Mouse (Mus musculus): ENCODE measurements at regions not wholly inside any gene's neighbourhood (a gene's known extent, or its start where the extent isn't known, plus 50 kb on each side); places are given as distances from the start of the nearest gene placed in this dataset.

DNA sequence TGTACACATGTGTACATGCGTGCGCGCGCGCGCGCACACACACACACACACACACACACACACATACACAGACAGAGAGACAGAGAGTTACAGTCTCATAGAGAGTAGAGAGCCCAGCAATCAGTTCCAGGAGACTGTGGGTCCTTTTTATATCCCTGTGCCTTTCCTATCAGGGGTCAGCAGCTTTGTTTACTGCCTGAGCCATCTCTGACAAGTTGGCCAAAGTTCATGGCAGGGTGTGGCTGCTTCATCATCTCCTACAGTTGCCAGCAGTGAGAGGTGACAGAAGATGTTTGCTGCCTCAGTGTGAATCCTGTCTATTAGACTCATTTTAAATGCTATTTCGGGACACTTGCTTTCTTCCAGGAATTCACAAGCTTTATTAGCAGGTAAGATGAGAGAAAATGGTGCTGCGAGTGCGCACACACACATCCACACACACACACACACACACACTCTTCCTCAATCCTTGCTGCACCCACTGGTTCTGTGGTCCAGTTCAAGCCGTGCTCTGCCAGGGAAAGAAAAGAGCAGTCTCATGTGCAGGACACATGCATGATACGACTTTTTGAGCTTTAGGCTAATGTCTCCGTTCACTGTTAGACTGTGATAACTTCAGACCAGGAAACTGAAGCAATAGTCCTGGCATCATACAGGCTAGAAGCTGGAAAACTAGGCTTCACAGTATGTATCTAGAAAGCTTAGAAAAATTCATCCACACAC, 234.9 kb upstream of the Map3k1 start:
- DNase-seq: no peak

DNA sequence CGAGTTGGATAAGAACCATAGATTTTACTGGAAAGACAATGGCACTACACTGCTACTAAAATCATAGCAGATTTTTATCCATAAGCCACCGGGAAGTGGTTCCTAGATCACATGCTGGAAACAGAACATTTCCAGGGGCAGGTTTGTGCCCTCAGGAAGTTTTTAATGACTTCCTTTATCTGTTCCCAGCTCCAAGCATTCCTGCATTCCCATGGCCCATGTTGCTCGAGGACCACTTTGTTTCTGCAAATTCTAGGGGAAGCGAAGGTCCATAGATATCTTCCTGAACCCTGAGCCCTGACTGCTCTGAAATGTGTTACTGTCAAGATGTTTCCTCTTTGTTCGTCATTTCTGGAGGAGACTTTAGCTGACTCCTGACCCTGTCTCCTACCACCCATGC, 235.6 kb upstream of the Map3k1 start:
- no peak for DNase-seq

DNA sequence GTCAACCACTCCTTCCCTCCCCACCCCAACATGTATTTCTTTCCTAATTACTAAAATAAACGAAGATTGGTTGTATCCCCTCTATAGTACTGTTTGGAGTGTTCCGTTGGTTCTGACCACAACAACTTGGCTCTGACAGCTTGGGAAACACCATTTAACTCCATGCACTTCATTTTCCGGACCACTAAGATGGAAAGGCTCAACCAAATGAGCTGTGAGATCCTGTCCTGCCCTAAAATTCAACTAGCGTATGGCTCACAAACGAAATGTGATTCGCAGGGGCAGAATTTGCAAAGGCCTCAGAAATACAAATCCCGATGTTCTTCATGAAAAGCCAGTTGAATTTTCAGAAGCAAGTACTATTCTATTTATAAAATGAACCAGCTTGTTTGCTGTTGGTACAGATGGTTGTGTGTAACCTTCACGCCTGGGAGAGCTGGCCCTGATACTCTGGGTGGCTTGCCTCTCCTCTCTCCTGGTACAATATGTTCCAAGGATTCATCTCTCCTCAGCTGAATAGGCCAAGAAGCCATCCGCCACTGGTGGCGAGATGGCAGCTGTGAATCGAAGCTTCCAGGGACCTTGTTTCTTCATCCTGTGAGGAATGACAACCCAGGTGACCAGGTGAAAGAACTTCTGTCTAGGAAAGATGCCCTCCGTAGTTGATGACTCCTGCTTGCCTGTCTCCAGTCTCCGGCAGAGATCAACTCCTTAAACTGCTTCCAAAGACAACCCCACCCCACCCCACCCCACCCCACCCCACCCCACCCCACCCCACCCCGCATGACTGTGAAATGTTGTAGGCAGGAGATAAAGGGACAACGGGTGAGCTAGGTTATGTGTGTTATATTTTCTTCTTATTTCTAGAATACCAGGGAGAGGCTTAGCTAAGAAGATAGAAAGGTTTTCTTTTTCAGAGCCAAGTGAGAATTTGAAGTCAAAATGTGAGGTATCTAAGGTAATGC, 237.7 kb upstream of the Map3k1 start:
- no peak for DNase-seq

DNA sequence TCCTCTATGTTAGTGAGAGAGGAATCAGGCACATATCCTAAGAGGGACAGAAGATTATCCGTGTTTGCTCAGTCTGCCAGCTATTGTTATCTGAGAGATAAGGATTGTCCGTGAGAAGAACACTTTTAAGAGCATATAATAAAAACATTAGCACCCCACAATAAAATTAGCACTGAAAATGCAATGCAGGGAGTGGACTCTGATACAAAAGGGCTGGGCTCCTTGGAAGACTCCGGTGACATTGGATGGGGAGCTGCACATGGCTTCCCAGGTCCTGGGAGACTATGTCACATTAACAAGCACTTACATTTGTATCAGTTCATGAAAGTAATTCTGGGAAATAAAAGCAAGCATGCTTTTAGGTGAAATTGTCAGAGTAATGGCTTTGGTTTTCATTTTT, 238.6 kb upstream of the Map3k1 start:
- DNase-seq: no peak

DNA sequence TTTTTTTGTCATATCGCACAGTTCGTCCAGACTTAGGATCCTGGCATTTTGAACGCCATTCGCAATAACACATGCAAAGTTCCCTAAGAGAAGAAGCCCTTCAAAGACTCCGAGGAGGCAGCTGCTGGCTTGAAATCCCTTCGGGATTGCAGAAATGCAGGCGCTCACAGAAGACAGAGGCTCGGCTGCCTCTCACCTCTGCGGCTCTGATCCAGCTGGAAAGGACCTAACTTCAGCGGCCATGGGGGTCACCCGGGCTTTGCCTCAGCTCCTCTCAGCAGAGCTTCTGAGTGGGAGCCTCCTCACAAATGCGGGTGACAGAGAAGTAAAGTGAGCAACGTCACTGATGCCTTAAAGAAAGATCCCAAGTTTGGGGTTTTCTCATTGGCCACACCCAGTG, 239.1 kb upstream of the Map3k1 start:
- DNase-seq: no peak

DNA sequence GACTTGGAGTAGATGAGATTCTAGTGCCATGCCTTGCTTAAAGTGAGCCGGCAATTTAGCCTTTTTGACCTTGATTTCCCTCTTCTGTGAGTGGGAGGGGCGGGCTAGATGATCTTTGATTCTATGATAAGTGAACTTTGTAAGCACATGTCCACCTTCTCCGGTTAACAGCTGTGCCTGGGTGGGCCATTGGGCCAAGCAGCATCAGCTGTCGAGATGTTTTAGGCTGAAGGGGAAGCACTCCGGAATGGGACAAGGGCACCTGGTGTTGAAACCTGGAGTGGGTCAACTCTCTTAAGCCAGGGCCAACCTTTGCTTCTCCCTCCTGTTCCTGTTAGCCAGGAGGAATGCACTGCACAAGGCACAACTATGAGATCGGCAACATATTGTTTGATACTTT, 239.5 kb upstream of the Map3k1 start:
- no peak for DNase-seq

DNA sequence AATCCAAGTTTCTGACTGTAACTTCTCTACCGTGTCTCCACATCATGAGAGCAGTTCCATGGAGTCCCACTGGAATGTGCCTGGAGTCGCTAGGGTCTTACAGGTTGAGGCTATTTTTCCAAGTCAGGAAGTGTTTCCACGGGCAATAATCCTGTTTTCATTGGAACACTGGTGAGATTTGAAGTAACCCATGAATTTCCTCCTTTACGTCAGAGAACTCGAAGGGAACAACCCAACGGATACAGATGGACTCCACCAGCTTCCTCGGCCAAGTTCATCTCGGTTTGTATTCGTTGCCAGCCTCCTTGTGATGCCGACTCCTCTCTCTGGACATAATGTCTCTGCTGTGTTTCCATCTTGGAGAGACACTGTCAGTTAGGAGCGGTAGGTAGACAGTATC, 237.4 kb upstream of the Ankrd55 start:
- DNase-seq: no peak

DNA sequence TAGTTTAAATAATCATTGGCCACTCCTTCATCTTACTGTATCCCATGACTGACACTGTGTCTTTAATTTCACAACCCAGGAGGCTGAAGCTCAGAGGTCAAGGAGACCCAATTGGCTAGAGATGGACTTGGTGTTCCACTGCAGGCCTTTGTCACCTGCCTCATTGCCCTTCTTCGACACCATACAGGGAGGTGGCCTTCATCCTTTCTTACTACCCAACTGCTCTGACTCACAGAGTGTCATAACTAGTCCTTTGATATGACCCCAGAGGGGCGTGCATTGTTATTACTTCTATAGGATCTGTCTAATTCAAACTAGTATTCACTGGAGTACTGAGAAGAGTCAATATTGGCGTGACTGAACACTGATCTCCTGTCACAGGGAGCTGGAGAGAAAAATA, 236.2 kb upstream of the Ankrd55 start:
- DNase-seq: no peak

DNA sequence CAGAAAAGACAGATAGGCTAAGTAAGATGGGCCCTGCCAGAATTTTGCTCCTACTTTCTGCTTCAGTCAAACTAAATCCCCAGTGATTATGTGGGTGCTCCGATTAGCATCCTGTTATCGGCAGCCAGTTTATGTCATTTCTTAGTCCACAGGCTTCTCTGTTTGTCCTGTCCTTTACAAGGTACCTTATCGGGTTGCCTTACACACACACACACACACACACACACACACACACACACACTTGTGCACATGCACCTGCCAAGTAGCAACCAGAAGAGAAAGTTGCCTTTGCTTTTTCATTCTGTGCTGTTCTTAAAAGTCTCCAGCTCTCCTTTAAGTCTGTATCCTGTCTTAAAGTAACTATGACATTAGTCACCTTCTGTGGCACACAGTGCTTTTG, 235.8 kb upstream of the Ankrd55 start:
- no peak for DNase-seq

DNA sequence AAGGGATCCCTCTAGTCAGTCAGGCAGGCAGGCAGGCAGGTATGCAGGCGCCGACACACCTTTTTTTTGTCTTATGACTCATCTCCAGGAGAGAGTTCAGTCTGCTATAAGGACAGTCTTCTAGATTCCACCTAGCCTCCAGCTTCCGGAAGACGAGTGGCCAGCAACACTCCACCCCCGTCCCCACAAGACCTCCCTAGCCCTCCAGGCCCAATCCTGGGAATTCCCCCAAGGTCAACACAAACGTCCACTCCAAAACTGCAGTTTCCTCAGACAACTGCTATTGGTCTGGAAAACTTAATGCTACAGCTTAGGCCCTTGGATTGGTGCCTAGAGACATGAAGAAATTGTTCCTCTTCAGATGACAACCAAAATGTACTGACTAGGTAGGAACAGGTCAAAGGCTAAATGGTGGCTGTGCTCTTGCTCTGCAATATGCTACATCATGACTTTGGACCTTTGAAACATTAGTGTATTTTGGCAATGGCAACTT, 233.3 kb upstream of the Ankrd55 start:
- no peak for DNase-seq

DNA sequence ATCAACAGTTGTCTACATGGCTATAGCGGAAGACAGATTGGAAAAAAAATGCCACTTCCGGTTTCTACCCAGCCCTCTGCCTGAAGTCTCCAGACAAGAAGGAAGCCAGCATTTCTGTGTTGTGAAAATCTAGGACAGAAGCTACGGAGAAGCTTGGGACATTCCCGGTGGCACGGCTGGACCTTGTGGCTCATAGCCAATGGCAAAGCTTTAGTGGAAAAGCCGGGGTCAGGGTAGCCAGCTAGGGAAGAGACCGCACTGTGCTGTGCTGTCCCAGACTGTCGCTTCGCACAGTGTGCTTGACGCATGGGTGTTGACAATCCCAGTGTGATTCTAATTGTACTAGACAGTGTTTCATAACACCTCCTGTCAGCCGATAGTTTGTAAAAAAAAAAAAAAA, 230.0 kb upstream of the Ankrd55 start:
- DNase-seq: peak; percentile 50

DNA sequence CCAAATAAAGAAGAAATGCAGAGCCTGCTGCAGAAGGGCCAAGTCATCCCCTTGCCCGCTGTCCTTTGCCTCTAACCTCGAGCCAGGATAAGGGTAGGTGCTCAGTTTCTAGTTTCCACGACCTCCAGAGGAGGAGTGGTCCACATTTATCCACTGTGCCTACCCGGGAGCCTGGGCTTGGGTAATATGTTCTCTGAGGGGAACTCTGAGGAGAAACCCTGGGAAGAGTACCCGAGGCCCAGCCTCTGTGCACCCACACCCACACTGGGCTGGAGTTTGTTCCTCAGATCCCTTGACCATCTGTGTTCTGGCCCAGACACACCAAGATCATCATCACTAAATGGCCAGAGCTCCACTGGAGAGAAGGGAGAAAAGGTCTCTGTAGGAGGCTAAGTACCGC, 229.5 kb upstream of the Ankrd55 start:
- no peak for DNase-seq

DNA sequence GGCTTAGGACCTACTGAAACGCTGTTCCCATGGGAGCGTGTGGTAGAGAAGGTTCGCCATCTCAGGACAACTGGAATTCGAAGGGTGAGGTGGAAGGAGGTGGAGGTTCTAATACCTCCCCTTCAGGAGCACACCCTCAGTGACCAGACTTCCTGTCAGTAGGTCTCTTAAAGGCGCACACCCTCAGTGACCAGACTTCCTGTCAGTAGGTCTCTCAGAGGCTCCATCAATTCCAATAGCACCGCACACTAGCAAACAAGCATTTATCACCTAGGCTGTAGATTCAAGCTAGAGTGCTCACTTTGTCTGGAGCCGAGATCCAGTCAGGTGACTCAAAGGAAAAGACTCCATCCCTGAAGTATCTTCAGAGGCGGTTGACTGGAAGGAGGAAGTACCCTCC, 226.2 kb upstream of the Ankrd55 start:
- no peak for DNase-seq

DNA sequence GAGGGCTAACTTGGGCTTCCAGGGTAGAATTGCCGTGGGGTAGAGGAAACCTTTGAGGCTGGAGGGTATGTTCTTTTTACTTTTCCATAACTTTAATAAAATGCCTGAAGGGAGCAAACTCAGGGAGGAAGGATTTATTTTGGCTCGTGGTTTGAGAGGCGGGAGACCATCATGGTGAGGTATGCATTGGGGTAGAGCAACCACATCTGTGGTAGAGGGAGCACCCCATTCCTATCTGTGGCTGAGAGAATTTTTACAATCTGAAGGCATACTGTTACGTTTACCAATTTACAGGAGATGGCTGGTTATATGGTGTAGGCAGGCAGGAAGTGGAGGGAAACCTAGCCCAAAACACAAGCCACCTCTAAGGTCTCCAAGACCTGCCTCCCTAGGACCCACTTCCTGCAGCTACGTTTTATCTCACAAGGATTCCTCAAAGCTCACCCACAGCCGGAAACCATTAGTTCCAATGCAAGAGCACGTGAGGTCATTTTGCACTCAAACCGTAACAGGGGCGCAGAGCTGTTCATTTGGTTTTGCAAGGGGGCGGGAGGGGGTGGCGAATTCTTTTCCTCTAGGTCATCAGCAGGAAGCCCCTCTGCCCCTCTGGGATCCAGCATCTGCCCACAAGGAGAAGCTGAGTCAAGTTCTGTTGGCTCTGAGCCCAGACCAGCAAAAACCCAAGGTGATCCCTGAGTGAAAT, 224.7 kb upstream of the Ankrd55 start:
- DNase-seq: peak; percentile 52

DNA sequence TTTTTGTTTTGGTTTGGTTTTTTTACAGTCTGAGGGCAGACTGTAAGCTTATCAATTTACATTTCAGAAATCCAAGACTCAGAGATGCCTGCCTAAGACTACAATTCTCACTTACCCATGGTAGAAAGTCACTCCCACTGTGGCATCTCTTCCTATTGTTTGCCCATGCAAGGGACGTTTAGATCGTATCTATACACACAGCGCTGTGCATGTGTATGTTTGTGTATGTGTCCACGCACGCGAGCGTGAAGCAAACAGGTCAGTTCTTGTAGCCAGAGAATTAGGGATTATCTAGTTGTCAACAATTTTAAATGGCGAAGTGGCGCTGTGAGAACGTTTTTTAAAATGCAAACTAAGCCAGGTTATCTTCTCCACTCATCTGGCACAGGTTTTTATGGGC, 223.6 kb upstream of the Ankrd55 start:
- DNase-seq: no peak

DNA sequence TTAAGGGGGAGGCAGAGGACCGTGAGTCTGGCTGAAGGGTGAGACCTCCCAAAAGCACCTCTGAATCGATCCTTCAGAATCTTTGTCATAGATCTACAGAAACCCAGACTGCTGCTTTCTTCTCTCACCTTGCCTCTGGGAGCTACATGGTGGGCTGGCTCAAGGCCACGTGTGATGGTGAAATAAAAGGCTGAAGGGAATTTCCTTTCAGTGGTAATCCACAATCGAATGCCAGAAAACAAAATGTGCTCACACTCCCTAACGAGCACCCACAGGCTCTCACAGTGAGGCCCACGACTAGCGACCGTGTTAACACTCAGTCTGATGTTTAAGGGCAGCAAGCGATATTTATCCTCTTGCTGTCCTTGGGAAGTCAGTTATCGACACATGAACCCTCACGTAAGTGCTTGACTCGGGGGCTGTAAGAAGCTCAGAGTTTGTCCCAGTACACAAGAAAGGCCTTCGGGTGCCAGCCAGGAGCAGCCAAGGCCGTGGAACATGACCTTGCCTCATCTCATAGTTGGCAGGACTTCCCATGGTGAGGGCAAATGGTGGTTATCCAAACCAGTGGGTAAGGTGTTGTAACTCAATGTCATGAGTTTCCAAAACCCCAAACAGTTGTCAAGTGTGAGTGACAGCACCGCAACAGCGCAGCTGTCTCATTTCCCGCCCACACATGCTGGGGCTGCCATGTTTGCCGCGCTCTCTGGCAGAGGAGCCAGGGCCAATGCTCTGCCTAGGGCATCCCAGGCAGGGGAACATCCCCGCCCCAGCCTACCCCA, 221.0 kb upstream of the Ankrd55 start:
- DNase-seq: peak; percentile 69

DNA sequence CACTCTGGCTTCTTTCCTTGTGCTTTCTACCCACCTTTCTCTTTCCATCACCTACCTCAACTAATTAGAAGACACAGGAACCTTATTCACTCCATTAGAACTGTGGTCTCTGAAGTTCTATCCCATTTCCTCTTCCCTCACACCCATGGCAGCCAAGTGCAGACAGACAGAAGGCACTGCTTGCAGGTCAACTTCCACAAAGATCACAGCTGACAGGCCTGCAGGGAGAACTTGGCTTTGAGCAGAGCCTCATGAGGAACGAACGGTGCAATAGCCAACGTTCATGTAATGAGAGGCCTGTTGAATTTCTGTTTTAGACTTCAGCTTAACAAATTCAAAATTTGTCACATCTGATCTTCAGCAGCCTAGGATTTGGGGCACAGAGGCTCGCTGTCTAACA, 217.5 kb upstream of the Ankrd55 start:
- DNase-seq: no peak

DNA sequence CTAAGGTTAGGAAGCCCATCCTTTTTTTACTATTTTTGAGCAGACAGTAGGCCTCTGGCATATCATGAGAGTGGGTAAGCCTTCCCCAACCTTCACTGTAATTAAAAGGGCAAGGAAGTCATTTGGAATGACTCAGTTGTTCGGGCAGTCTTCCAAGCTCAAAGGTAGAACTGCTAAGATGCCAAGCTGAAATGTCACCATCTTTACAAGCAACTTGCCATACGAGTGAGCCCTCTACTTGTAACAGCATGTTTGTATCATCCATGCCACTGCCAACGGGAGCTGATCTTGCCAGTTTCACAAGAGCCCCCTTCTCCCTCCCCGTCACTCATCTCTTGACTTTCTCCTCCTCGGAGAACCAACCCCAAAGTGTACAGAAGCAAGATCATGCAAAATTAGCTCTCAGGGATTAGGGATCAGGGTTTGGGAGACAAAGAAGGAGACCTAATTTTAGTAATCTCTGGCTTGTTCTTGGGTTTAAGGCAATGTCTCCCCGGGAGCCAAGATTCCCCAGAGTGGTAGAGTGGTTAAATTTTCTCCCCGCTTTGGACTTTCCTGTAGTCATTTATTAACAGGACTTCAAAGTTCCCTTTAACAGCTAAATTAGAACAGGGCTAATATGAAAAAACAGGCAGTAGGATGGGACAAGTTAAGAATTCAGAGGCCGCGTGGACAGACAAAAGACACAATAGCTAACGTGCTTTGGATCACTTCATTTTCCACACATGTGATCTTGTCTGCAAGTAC, 216.9 kb upstream of the Ankrd55 start:
- DNase-seq: no peak

DNA sequence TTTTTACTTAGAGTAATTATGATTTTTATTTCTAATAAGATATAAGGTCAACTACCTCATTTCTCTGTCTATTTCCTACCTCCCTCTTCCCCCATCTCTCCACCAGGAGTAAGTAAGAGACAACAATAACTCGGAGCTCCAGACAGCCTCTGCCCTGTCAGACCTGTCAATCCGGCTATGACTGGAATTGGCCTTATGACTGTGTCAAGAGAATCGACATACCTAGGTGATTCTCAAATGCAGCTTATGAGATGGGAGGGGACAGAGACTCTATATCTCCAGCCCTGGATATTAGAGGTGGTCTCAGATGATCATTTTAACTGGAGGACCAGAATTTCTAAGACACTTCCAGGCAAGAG, 216.3 kb upstream of the Ankrd55 start:
- no peak for DNase-seq

DNA sequence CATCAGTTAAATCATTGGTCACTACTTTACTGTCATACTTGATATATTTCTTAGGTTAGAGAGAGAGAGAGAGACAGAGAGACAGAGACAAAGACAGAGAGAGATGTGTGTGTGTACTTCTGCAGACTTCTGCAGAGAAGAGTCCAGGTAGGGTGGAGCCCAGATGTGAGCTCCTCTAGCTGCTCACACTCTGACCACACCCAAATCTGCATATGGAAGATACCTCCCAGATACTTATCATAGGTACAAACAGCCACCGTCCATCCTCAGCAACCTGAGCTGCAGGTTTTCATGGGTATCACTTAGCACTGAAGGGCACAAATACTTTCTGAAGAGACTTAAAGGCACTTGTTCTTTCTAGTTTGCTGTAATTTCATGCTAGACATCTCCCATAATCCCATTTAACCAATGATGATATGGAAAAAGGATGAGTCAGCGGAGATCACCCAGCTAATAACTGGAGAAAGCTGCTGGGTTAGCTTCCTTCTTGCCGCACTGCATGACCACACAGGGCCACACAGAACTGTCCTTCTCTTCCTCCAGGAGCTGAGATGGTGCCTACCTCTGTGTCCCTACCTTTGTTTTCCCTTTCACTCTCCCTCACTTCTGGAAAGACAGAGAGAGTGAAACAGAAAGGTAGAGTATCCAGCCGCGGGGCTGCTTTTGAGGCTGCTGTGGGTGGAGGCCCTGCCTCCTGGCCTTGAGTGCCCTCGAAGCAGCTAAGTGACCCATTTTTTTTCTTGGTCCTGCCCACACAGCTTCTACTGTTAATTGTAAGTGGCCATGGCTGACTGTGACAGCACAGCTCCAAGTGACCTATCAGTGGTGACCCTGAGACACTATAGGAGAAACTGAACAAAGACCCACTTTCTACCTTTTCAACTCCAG, 214.5 kb upstream of the Ankrd55 start:
- peak; percentile 41 for DNase-seq
